Mouse (Mus musculus) liver, embryonic 16.5 days (tissue): Measurements from ENCODE around the gene Gp6. TPM values are rescaled to one million over a fixed set of nuclear protein-coding genes. Genes with fewer than 3 reads are reported as not detected.

Experiments used
- ATAC-seq: fragments of 200-750 bp; cut with Nextera tagmentation; 2 replicates; pipeline ENCODE4 v1.8.0; 2017; ENCODE audit warnings: low read depth, mild to moderate bottlenecking, moderate number of reproducible peaks, moderate library complexity
- H3K27ac ChIP-seq: fragments of 300-500 bp; sonication (generic); 2 replicates; pipeline ENCODE4 v1.5.1; 2014; ENCODE audit warnings: mild to moderate bottlenecking, low read length
- H3K27me3 ChIP-seq: fragments of 300-500 bp; sonication (generic); 2 replicates; pipeline ENCODE4 v1.6.1; 2014; ENCODE audit warnings: low read depth, low read length, mixed read lengths; ENCODE audit not compliant: control insufficient read depth, insufficient read depth
- H3K36me3 ChIP-seq: fragments of 300-500 bp; sonication (generic); 2 replicates; pipeline ENCODE4 v1.6.1; 2014; ENCODE audit warnings: mild to moderate bottlenecking; ENCODE audit not compliant: control insufficient read depth, insufficient read depth
- H3K4me1 ChIP-seq: fragments of 300-500 bp; sonication (generic); 2 replicates; pipeline ENCODE4 v1.6.1; 2014; ENCODE audit warnings: low read depth, low read length, mixed read lengths; ENCODE audit not compliant: control insufficient read depth
- H3K4me2 ChIP-seq: fragments of 300-500 bp; sonication (generic); 2 replicates; pipeline ENCODE4 v1.6.1; 2014; ENCODE audit warnings: low read depth, low read length, mixed read lengths
- H3K4me3 ChIP-seq: fragments of 300-500 bp; sonication (generic); 2 replicates; pipeline ENCODE4 v1.5.1; 2014; ENCODE audit warnings: low read depth, mild to moderate bottlenecking, low read length
- H3K9ac ChIP-seq: fragments of 300-500 bp; sonication (generic); 2 replicates; pipeline ENCODE4 v1.6.1; 2014; ENCODE audit warnings: low read depth, low read length
- H3K9me3 ChIP-seq: fragments of 300-500 bp; sonication (generic); replicated peaks from 2 replicates; pipeline ENCODE4 v1.6.1; 2016; ENCODE audit warnings: low read length; ENCODE audit not compliant: control insufficient read depth
- WGBS: fragments of 180-500 bp; shearing (Covaris S2); extraction: QIAGEN DNeasy Blood & Tissue Kit; methylation state at CpG from one replicate; pipeline ENCODE4 v1.1.7; 2014; ENCODE audit not compliant: insufficient replicate concordance; 5-methylcytosine and 5-hydroxymethylcytosine counted together
- polyA plus RNA-seq: library from polyadenylated mRNA; unstranded; fragments of >200 nt; fragmentation: Nextera tagmentation; extraction: Ambion mirVana; gene quantifications from 2 replicates; pipeline ENCODE4 v1.2.1, GENCODE M21; 2015

The Gp6 gene
- polyA plus RNA-seq: 3.2 and 3.3 TPM in 2 replicates

DNA sequence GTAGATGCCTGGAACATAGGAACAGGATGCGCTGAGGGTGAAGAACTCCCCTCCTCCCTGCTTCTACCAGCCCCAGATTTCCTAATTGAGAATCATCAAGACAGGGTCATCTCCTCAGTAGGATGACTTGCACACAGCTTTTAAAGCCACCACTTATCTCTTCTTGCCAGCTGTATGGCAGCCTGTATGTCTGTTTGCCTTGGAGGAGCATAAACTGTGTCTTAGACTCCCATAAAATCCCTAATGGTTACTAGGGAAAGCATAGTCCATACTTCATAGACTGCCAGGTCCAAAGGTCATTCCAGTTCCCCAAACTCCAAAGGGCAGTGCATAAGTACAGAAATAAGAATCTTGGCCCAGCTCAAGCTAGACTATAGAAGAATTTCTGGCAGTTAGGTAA lies at the start of gene Gp6:
Gp6 (minus strand) TSS at position 15 of the 400 bp plus-strand sequence.
- H3K4me3 ChIP-seq: no peak within 1 kb of the TSS
- 46% methylated on average over 1 of the region's 1 CpGs for WGBS
- no peaks in the 10 kb centered on the region for H3K9me3 ChIP-seq
- H3K4me1 ChIP-seq: no peaks in the 10 kb centered on the region
- no peaks in the 10 kb centered on the region for H3K36me3 ChIP-seq
- no peak within 1 kb of the TSS for H3K27ac ChIP-seq
- H3K4me2 ChIP-seq: no peak within 1 kb of the TSS
- H3K27me3 ChIP-seq: no peaks in the 10 kb centered on the region
- ATAC-seq: no peak
- H3K9ac ChIP-seq: no peak within 1 kb of the TSS

- no peak overlapping the region for H3K27ac ChIP-seq
- H3K4me1 ChIP-seq: peaks cover 6% of the 10 kb centered on the region; the same call in 1 of the 2 replicates
- no peaks in the 10 kb centered on the region for H3K27me3 ChIP-seq
- ATAC-seq: no peak
- H3K36me3 ChIP-seq: peaks cover 4% of the 10 kb centered on the region
- H3K9ac ChIP-seq: no peak overlapping the region
- no peak overlapping the region for H3K4me3 ChIP-seq
- no peaks in the 10 kb centered on the region for H3K9me3 ChIP-seq
- 0% methylated on average over 1 of the region's 1 CpGs for WGBS
- no peak overlapping the region for H3K4me2 ChIP-seq
These were observed 49.6 kb upstream of the Gp6 start for GRCm38 (mm10) chr7:4447138-4447537.

DNA sequence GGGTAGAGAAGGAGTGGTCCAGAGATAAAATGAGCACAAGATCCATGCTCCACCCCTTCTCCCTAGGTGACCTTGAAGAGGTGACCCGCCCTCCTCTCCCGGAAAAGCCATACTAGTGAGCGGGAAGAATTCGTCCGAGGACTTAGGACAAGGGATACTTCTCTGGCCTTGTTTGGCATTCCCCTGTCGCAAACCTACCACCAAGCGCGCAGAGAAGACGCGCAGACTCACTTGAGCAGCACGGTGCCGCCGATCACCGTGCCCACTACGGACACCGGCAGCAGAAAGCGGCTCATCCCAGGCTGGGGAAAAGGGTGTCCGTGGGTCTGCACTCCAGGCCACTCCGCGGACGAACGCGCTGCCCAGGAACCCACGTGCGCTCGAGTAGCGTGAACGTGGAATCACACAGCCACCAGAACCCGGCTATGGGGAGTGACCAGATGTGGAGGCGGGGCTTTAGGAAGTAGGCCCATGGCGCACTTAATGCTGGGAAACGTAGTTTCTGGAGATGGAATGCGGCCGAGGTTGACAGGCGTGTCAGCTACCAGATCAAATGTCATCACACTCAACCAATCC lies 47.8 kb upstream of the Gp6 start, which contains the start of gene Rdh13:
Rdh13 (minus strand) TSS at position 434 of the 576 bp plus-strand sequence.
- H3K36me3 ChIP-seq: peaks cover 7% of the 10 kb centered on the region
- WGBS: under 1% methylated on average over 35 of the region's 35 CpGs
- peak within 1 kb of the TSS; percentile 43 for H3K27ac ChIP-seq
- ATAC-seq: peak; percentile 96
- H3K4me2 ChIP-seq: peak within 1 kb of the TSS; percentile 83
- H3K4me3 ChIP-seq: peak within 1 kb of the TSS; percentile 82
- H3K9ac ChIP-seq: peak within 1 kb of the TSS; percentile 68
- H3K4me1 ChIP-seq: peaks cover 6% of the 10 kb centered on the region; the same call in 1 of the 2 replicates
- H3K27me3 ChIP-seq: no peaks in the 10 kb centered on the region
- H3K9me3 ChIP-seq: no peaks in the 10 kb centered on the region

GRCm38 (mm10) chr7:4440549-4440948 lies 43.0 kb upstream of the Gp6 start:
- no peaks in the 10 kb centered on the region for H3K9me3 ChIP-seq
- H3K4me3 ChIP-seq: no peak overlapping the region
- H3K4me1 ChIP-seq: peaks cover 6% of the 10 kb centered on the region; the same call in 1 of the 2 replicates
- no peak overlapping the region for H3K27ac ChIP-seq
- H3K27me3 ChIP-seq: no peaks in the 10 kb centered on the region
- no peak for ATAC-seq
- peaks cover 7% of the 10 kb centered on the region for H3K36me3 ChIP-seq
- 77% methylated on average over 10 of the region's 10 CpGs for WGBS
- H3K9ac ChIP-seq: no peak overlapping the region
- H3K4me2 ChIP-seq: no peak overlapping the region

DNA sequence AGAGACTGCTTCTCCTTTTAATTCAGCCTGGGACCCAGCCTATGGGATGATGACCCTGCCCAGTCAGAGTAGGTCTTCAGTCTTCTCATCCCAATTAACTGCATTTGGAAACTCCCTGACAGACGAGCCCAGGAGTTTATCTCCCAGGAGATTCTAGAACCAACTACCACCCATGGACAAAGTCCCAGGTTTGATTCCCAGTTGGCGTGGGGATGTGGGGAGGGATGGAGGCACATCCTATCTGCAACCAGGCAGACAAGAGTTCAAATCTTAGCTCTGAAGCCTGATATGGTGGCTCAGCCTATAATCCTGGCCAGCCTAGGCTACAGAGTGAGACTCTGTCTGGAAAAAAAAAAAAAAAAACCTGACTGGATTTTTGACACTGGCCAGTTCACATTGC lies 40.2 kb upstream of the Gp6 start:
- Histone ChIP-seq H3K9me3 (no peaks in the 10 kb centered on the region), H3K4me2 (no peak overlapping the region), H3K4me1 (no peaks in the 10 kb centered on the region), H3K4me3 (no peak overlapping the region), H3K36me3 (peaks cover 7% of the 10 kb centered on the region), H3K9ac (no peak overlapping the region), H3K27ac (no peak overlapping the region), H3K27me3 (no peaks in the 10 kb centered on the region)
- WGBS: 69% methylated on average over 2 of the region's 2 CpGs
- no peak for ATAC-seq

DNA sequence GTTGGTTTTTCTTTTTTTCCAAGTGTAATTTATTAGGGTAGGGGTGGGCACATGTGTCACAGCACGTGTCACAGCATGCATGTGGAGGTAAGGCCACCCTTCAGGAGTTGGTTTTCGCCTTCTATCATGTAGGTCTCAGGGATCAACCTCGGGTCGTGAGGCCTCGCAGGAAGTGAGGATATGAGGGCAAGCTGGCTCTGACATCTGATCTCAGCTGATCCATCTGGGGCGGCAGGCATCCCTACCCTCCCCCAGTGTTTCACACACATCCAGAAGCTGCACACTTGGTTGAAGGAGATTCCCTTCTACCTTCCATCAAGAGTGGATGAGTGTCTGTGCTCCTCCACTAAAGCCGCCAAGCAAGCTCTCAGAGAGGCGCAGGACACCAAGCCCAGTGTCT lies 34.5 kb upstream of the Gp6 start:
- Histone ChIP-seq H3K27me3 (no peaks in the 10 kb centered on the region), H3K27ac (no peak overlapping the region), H3K36me3 (no peaks in the 10 kb centered on the region; the same call in 1 of the 2 replicates), H3K9me3 (no peaks in the 10 kb centered on the region), H3K4me1 (no peaks in the 10 kb centered on the region), H3K9ac (no peak overlapping the region), H3K4me2 (no peak overlapping the region), H3K4me3 (no peak overlapping the region)
- WGBS: 74% methylated on average over 8 of the region's 8 CpGs
- no peak for ATAC-seq

GRCm38 (mm10) chr7:4431548-4431947 lies 34.0 kb upstream of the Gp6 start:
- WGBS: 71% methylated on average over 6 of the region's 6 CpGs
- Histone ChIP-seq H3K27ac (no peak overlapping the region), H3K4me3 (no peak overlapping the region), H3K4me1 (no peaks in the 10 kb centered on the region), H3K4me2 (no peak overlapping the region), H3K36me3 (no peaks in the 10 kb centered on the region; the same call in 1 of the 2 replicates), H3K9me3 (no peaks in the 10 kb centered on the region), H3K27me3 (no peaks in the 10 kb centered on the region), H3K9ac (no peak overlapping the region)
- no peak for ATAC-seq

DNA sequence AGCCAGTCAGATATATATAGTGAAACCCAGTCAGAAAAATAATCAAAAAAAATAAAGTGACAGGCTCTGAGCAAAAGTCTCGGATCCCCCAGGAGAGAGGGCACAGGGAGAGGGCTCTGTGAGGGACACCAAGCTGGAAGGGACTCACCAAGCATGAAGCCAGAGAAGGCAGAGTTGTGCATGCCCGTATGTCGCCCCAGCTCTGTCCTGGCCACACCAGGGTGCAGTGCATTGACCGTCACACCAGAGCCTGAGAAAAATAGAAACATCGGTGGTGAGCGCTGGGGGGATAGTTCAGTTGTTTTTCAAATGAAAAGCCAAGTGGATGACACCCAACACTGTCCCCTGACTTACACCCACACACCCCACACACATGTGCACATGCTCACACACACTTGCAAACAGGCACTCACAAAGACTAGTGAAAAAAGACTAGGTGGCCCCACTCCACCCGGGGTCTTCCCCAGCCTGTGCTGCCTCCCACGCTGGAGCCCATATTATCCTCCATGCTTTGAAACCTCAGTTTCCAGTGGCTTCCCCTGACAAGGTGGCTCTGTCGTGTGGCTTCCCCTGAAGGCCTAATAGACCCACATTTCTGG lies 32.8 kb upstream of the Gp6 start:
- no peaks in the 10 kb centered on the region for H3K9me3 ChIP-seq
- H3K4me3 ChIP-seq: no peak overlapping the region
- ATAC-seq: no peak
- H3K9ac ChIP-seq: no peak overlapping the region
- no peaks in the 10 kb centered on the region; the same call in 1 of the 2 replicates for H3K36me3 ChIP-seq
- no peaks in the 10 kb centered on the region for H3K27me3 ChIP-seq
- 80% methylated on average over 9 of the region's 9 CpGs for WGBS
- H3K4me1 ChIP-seq: no peaks in the 10 kb centered on the region
- no peak overlapping the region for H3K4me2 ChIP-seq
- no peak overlapping the region for H3K27ac ChIP-seq

GRCm38 (mm10) chr7:4427161-4427912 lies 29.8 kb upstream of the Gp6 start:
- Histone ChIP-seq H3K36me3 (no peaks in the 10 kb centered on the region; the same call in 1 of the 2 replicates), H3K4me2 (no peak overlapping the region), H3K27me3 (no peaks in the 10 kb centered on the region), H3K4me3 (no peak overlapping the region), H3K27ac (no peak overlapping the region), H3K9ac (no peak overlapping the region), H3K4me1 (no peaks in the 10 kb centered on the region), H3K9me3 (no peaks in the 10 kb centered on the region)
- peak; percentile 84 for ATAC-seq
- 39% methylated on average over 7 of the region's 7 CpGs for WGBS
